Mouse (Mus musculus): ENCODE measurements at regions not wholly inside any gene's neighbourhood (a gene's known extent, or its start where the extent isn't known, plus 50 kb on each side); places are given as distances from the start of the nearest gene placed in this dataset.
A peak's percentile ranks its signal among the peaks of the same experiment; 100 is the strongest.

- WGBS: 77% methylated on average over 4 of the region's 4 CpGs
Observed at GRCm38 (mm10) chr14:31969531-31969930, 59.3 kb upstream of the Galnt15 start.

GRCm38 (mm10) chr14:31970245-31970830 is 58.5 kb upstream of the Galnt15 start:
- H3K4me3 ChIP-seq: no peak overlapping the region
- no peaks in the 10 kb centered on the region for H3K4me1 ChIP-seq (replicated peaks)
- no peak for ATAC-seq (replicated peaks; ENCODE audit: insufficient number of reproducible peaks, insufficient read depth, low FRiP score, low read depth)
- H3K27ac ChIP-seq: no peak overlapping the region
- no peaks in the 10 kb centered on the region for H3K27me3 ChIP-seq
- H3K4me2 ChIP-seq: no peak overlapping the region
- H3K9me3 ChIP-seq (replicated peaks): no peaks in the 10 kb centered on the region
- WGBS: 77% methylated on average over 3 of the region's 3 CpGs
- no peaks in the 10 kb centered on the region for H3K36me3 ChIP-seq
- no peak overlapping the region for H3K9ac ChIP-seq

More at GRCm38 (mm10) chr14:31969531-31969930, 59.3 kb upstream of the Galnt15 start:
- Histone ChIP-seq H3K27ac (no peak overlapping the region), H3K27me3 (no peaks in the 10 kb centered on the region), H3K4me1 (replicated peaks) (no peaks in the 10 kb centered on the region), H3K9me3 (replicated peaks) (no peaks in the 10 kb centered on the region), H3K4me3 (no peak overlapping the region), H3K36me3 (no peaks in the 10 kb centered on the region), H3K9ac (no peak overlapping the region), H3K4me2 (no peak overlapping the region)
- ATAC-seq (replicated peaks; ENCODE audit: insufficient number of reproducible peaks, insufficient read depth, low FRiP score, low read depth): 0 out of 2 replicates have a peak, but pooled peaks have one; percentile 27

- no peaks in the 10 kb centered on the region for H3K27me3 ChIP-seq
- ATAC-seq (replicated peaks; ENCODE audit: insufficient number of reproducible peaks, insufficient read depth, low FRiP score, low read depth): no peak
- no peaks in the 10 kb centered on the region for H3K4me1 ChIP-seq (replicated peaks)
- H3K27ac ChIP-seq: no peak overlapping the region
- no peak overlapping the region for H3K9ac ChIP-seq
- no peak overlapping the region for H3K4me3 ChIP-seq
- H3K36me3 ChIP-seq: no peaks in the 10 kb centered on the region
- no peaks in the 10 kb centered on the region for H3K9me3 ChIP-seq (replicated peaks)
- 79% methylated on average over 9 of the region's 9 CpGs for WGBS
- H3K4me2 ChIP-seq: no peak overlapping the region
Observed at GRCm38 (mm10) chr14:31970851-31971250, 57.9 kb upstream of the Galnt15 start.

- Histone ChIP-seq H3K36me3 (no peaks in the 10 kb centered on the region), H3K4me3 (no peak overlapping the region), H3K4me2 (no peak overlapping the region), H3K27me3 (no peaks in the 10 kb centered on the region), H3K9me3 (replicated peaks) (no peaks in the 10 kb centered on the region), H3K9ac (no peak overlapping the region), H3K27ac (no peak overlapping the region), H3K4me1 (replicated peaks) (no peaks in the 10 kb centered on the region)
- no peak for ATAC-seq (replicated peaks; ENCODE audit: insufficient number of reproducible peaks, insufficient read depth, low FRiP score, low read depth)
- 34% methylated on average over 4 of the region's 4 CpGs for WGBS
Observed at GRCm38 (mm10) chr14:31973702-31974101, 55.1 kb upstream of the Galnt15 start.

GRCm38 (mm10) chr14:31978196-31978595 is 50.6 kb upstream of the Galnt15 start:
- Histone ChIP-seq H3K4me2 (no peak overlapping the region), H3K27ac (no peak overlapping the region), H3K9me3 (replicated peaks) (no peaks in the 10 kb centered on the region), H3K27me3 (no peaks in the 10 kb centered on the region), H3K4me3 (no peak overlapping the region), H3K9ac (no peak overlapping the region), H3K4me1 (replicated peaks) (no peaks in the 10 kb centered on the region), H3K36me3 (no peaks in the 10 kb centered on the region)
- 79% methylated on average over 4 of the region's 4 CpGs for WGBS
- no peak for ATAC-seq (replicated peaks; ENCODE audit: insufficient number of reproducible peaks, insufficient read depth, low FRiP score, low read depth)

- Histone ChIP-seq H3K27me3 (no peaks in the 10 kb centered on the region), H3K36me3 (no peaks in the 10 kb centered on the region), H3K9ac (no peak overlapping the region), H3K9me3 (replicated peaks) (no peaks in the 10 kb centered on the region), H3K4me3 (no peak overlapping the region), H3K4me2 (no peak overlapping the region), H3K4me1 (replicated peaks) (no peaks in the 10 kb centered on the region), H3K27ac (no peak overlapping the region)
- ATAC-seq (replicated peaks; ENCODE audit: insufficient number of reproducible peaks, insufficient read depth, low FRiP score, low read depth): no peak; the same call in 1 of the 2 replicates
- 39% methylated on average over 3 of the region's 3 CpGs for WGBS
Observed at GRCm38 (mm10) chr14:31978690-31979089, 50.1 kb upstream of the Galnt15 start.
